In genomic region chr9:63523937-63524253, GRCm38 (mm10) we compare ENCODE assay signal across 27 mouse cellular contexts.
DNase-seq lines count a peak whose midpoint lies in the region; ATAC-seq and TF ChIP-seq lines count a peak whose summit lies in the region.
"Had no signal": no experiment of that assay in that cellular context is flagged by ENCODE, and none has a peak within 500 bp of the region (broad histone marks: within the 10 kb centered on the region; RNA-seq: fewer than 3 reads in every experiment).

No protein-coding gene starts in this region.

- peak overlapping the region; percentile 29 for H3K4me2 ChIP-seq in forebrain, embryonic 13.5 days
- peak overlapping the region; percentile 34 for H3K4me2 ChIP-seq in limb, embryonic 12.5 days
- H3K4me2 ChIP-seq in forebrain, postnatal 0 days (ENCODE audit: low read depth) = peak overlapping the region; percentile 20; the same call in 1 of the 2 replicates
- H3K4me2 ChIP-seq: embryonic facial prominence, embryonic 13.5 days; heart, embryonic 15.5 days; liver, embryonic 15.5 days; lung, embryonic 15.5 days; midbrain, embryonic 12.5 days had no signal

- WGBS in forebrain, embryonic 13.5 days = 22% methylated on average over 2 of the region's 2 CpGs
- WGBS in forebrain, embryonic 10.5 days = 78% methylated on average over 2 of the region's 2 CpGs
- 37% methylated on average over 2 of the region's 2 CpGs for WGBS in limb, embryonic 12.5 days
- WGBS in limb, embryonic 10.5 days = 46% methylated on average over 2 of the region's 2 CpGs
- WGBS in forebrain, postnatal 0 days = 30% methylated on average over 2 of the region's 2 CpGs

- H3K9ac ChIP-seq in forebrain, embryonic 13.5 days = no peak overlapping the region
- H3K9ac ChIP-seq in limb, embryonic 12.5 days (replicated peaks) = no peak overlapping the region
- no peak overlapping the region for H3K9ac ChIP-seq in forebrain, postnatal 0 days
- H3K9ac ChIP-seq: embryonic facial prominence, embryonic 13.5 days; heart, embryonic 15.5 days; liver, embryonic 15.5 days; lung, embryonic 15.5 days; midbrain, embryonic 12.5 days had no signal

- H3K9me3 ChIP-seq in forebrain, embryonic 13.5 days (replicated peaks) = no peaks in the 10 kb centered on the region
- no peaks in the 10 kb centered on the region for H3K9me3 ChIP-seq in forebrain, embryonic 10.5 days
- H3K9me3 ChIP-seq in limb, embryonic 12.5 days = no peaks in the 10 kb centered on the region
- H3K9me3 ChIP-seq in limb, embryonic 10.5 days (replicated peaks) = no peaks in the 10 kb centered on the region
- H3K9me3 ChIP-seq in forebrain, postnatal 0 days (ENCODE audit: low read length) = no peaks in the 10 kb centered on the region
- H3K9me3 ChIP-seq: embryonic facial prominence, embryonic 13.5 days; G1E; heart, embryonic 10.5 days; heart, embryonic 15.5 days; liver, embryonic 15.5 days; lung, embryonic 15.5 days; midbrain, embryonic 12.5 days had no signal

- H3K27ac ChIP-seq in forebrain, embryonic 13.5 days = no peak overlapping the region
- no peak overlapping the region for H3K27ac ChIP-seq in forebrain, embryonic 10.5 days
- no peak overlapping the region for H3K27ac ChIP-seq in limb, embryonic 12.5 days
- no peak overlapping the region for H3K27ac ChIP-seq in limb, embryonic 10.5 days
- no peak overlapping the region for H3K27ac ChIP-seq in forebrain, postnatal 0 days (ENCODE audit: low read depth, low read length)
- H3K27ac ChIP-seq: embryonic facial prominence, embryonic 13.5 days; heart, embryonic 10.5 days; heart, embryonic 15.5 days; liver, embryonic 15.5 days; lung, embryonic 15.5 days; midbrain, embryonic 12.5 days had no signal

- no peak for DNase-seq in forebrain, embryonic 10.5 days (ENCODE audit: extremely low spot score, low spot score)
- no peak for DNase-seq in limb, embryonic 10.5 days (ENCODE audit: low spot score)
- DNase-seq in forebrain, postnatal 0 days = no peak
- no peak for DNase-seq in adrenal gland, postnatal 10 days
- DNase-seq: adrenal gland, postnatal 14 days; cerebellum, adult 11-12 months; cerebellum, postnatal 10 days; gastrocnemius, postnatal 14 days; heart, postnatal 36 days; kidney, adult 9 months; kidney, postnatal 10 days; layer of hippocampus, postnatal 36 days; left cerebral cortex, postnatal 4 days; thymus, postnatal 4 days had no signal

- peaks cover 66% of the 10 kb centered on the region for H3K27me3 ChIP-seq in forebrain, embryonic 13.5 days
- H3K27me3 ChIP-seq in forebrain, embryonic 10.5 days (ENCODE audit: poor library complexity, severe bottlenecking) = peaks cover 71% of the 10 kb centered on the region
- H3K27me3 ChIP-seq in limb, embryonic 12.5 days = no peaks in the 10 kb centered on the region; the same call in none of the 2 replicates
- H3K27me3 ChIP-seq in limb, embryonic 10.5 days (ENCODE audit: low read depth, poor library complexity, severe bottlenecking) = 0 out of 2 replicates have a peak, but pooled peaks cover 7% of the 10 kb centered on the region
- H3K27me3 ChIP-seq in forebrain, postnatal 0 days (ENCODE audit: insufficient read depth, low read length) = peaks cover 12% of the 10 kb centered on the region; the same call in 1 of the 2 replicates
- H3K27me3 ChIP-seq: heart, embryonic 15.5 days; liver, embryonic 15.5 days; lung, embryonic 15.5 days had no signal

- ATAC-seq in forebrain, embryonic 13.5 days = peak; percentile 83
- ATAC-seq in limb, embryonic 12.5 days (ENCODE audit: insufficient number of reproducible peaks, insufficient read depth, low FRiP score, low TSS enrichment, low read depth) = no peak
- peak; percentile 18; the same call in 1 of the 2 replicates for ATAC-seq in forebrain, postnatal 0 days
- ATAC-seq in megakaryocyte-erythroid progenitor cell, adult 5-6 weeks (replicated peaks; ENCODE audit: low FRiP score, low TSS enrichment, poor library complexity, severe bottlenecking) = no peak
- ATAC-seq: intestine, postnatal 0 days; Patski had no signal

- no peak for TF ChIP-seq CTCF in forebrain, postnatal 0 days (IDR thresholded peaks at IDR 0.05; ENCODE audit: low read depth)

- no peak overlapping the region for H3K4me3 ChIP-seq in forebrain, embryonic 13.5 days
- H3K4me3 ChIP-seq in forebrain, embryonic 10.5 days = no peak overlapping the region
- no peak overlapping the region for H3K4me3 ChIP-seq in limb, embryonic 12.5 days (replicated peaks)
- H3K4me3 ChIP-seq in limb, embryonic 10.5 days = no peak overlapping the region
- H3K4me3 ChIP-seq in forebrain, postnatal 0 days (ENCODE audit: low read depth, low read length) = no peak overlapping the region
- H3K4me3 ChIP-seq: embryonic facial prominence, embryonic 13.5 days; erythroblast, embryonic 14.5 days; heart, embryonic 10.5 days; heart, embryonic 15.5 days; liver, embryonic 15.5 days; lung, embryonic 15.5 days; midbrain, embryonic 12.5 days had no signal

- H3K4me1 ChIP-seq in forebrain, embryonic 13.5 days = peaks cover 21% of the 10 kb centered on the region
- H3K4me1 ChIP-seq in forebrain, embryonic 10.5 days = peaks cover 31% of the 10 kb centered on the region
- peaks cover 18% of the 10 kb centered on the region for H3K4me1 ChIP-seq in limb, embryonic 12.5 days (replicated peaks)
- peaks cover 50% of the 10 kb centered on the region for H3K4me1 ChIP-seq in limb, embryonic 10.5 days
- no peaks in the 10 kb centered on the region for H3K4me1 ChIP-seq in forebrain, postnatal 0 days (ENCODE audit: insufficient read depth)
- H3K4me1 ChIP-seq: heart, embryonic 15.5 days; liver, embryonic 15.5 days; lung, embryonic 15.5 days had no signal

- H3K36me3 ChIP-seq in forebrain, embryonic 13.5 days (ENCODE audit: poor library complexity, severe bottlenecking) = no peaks in the 10 kb centered on the region
- no peaks in the 10 kb centered on the region for H3K36me3 ChIP-seq in forebrain, embryonic 10.5 days (replicated peaks)
- H3K36me3 ChIP-seq in limb, embryonic 12.5 days = no peaks in the 10 kb centered on the region
- H3K36me3 ChIP-seq in limb, embryonic 10.5 days = no peaks in the 10 kb centered on the region
- H3K36me3 ChIP-seq in forebrain, postnatal 0 days (ENCODE audit: insufficient read depth) = no peaks in the 10 kb centered on the region
- H3K36me3 ChIP-seq: embryonic facial prominence, embryonic 13.5 days; G1E; heart, embryonic 10.5 days; heart, embryonic 15.5 days; liver, embryonic 15.5 days; lung, embryonic 15.5 days; midbrain, embryonic 12.5 days had no signal

Comparison
In these comparisons a context has a peak if more than half of its experiments do, and no peak if none do; other contexts are left out.
1. ATAC-seq: peak in forebrain, embryonic 13.5 days (single experiment) and forebrain, postnatal 0 days (single experiment); none in limb, embryonic 12.5 days (single experiment) and megakaryocyte-erythroid progenitor cell, adult 5-6 weeks (single experiment).
2. Peak in every context shown above with its lines, with median percentiles within 50 percentile points of each other: H3K4me2 ChIP-seq.